Mouse (Mus musculus): Measurements from ENCODE around the gene Gm10447.

GRCm38 (mm10) chr11:53502039-53502765 is 45.3 kb upstream of the Gm10447 start:
- TF ChIP-seq CTCF (IDR thresholded peaks at IDR 0.05; ENCODE audit: low read depth, low read length) = no peak
- TF ChIP-seq TAL1 (conservative IDR thresholded peaks at IDR 0.05; ENCODE audit: low read depth, low read length) = no peak
- no peak for TF ChIP-seq GATA1 (IDR thresholded peaks at IDR 0.05; ENCODE audit: borderline replicate concordance, low read length)

Data from G1E (cell line).